12 mouse cellular contexts compared by ENCODE assay signal in the genomic region with DNA sequence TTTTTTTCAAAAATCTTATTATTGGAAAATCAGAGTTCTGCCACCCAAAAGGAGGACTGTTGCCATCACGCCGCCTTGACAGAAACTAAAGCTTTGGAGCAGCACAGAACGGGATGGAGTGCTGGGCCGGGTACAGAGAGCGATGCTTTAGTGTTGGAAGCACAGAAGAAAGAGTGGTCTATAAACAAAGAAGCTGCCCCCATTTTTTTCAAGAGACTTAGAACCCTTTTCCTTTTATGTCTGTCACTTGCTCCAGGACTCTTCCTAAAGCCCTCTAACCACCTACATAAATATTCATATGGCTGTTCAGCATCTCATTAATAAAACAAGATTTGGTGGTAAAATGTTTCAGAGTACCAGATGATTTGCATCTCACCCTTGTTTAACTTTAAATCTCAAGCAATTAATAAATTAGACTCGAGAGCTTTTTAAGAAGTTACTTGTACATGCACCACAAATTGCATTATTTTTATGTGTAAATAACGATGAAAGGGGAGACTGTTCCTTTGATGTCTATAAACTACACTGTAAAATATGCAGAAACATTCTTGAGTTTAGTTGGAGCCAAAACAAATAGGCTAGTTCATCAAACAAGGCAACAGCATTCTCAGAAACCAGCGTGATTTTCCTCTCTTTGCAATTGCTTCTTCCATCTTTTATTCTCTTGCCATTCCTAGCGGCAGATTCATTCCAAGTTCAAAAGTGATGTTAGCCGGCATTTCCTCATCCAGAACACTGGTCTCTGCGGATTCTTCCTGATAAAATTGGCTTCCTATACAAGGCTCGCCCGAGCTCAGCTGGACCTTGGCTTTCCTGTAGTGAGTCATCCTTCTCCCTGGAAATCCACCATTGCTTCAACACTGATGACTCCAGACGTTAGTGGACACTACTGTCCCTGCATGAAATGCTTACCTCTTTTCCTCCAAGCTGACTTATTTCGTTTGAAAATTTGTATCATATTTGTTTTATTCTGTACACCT.
A peak's percentile ranks its signal among the peaks of the same experiment; 100 is the strongest.
DNase-seq lines count a peak whose midpoint lies in the region; ATAC-seq and TF ChIP-seq lines count a peak whose summit lies in the region.
"Had no signal": no experiment of that assay in that cellular context is flagged by ENCODE, and none has a peak within 500 bp of the region (broad histone marks: within the 10 kb centered on the region; RNA-seq: fewer than 3 reads in every experiment).

No protein-coding gene starts in this region.

- no peak overlapping the region for H3K4me2 ChIP-seq in heart, embryonic 11.5 days
- H3K4me2 ChIP-seq: neural tube, embryonic 12.5 days; stomach, embryonic 15.5 days had no signal

- H3K4me3 ChIP-seq in heart, embryonic 11.5 days (ENCODE audit: low read depth, low read length): no peak overlapping the region
- no peak overlapping the region for H3K4me3 ChIP-seq in cortical plate, adult 2 months (ENCODE audit: insufficient read depth, low read length)
- H3K4me3 ChIP-seq: neural tube, embryonic 12.5 days; stomach, embryonic 15.5 days had no signal

- no peak overlapping the region for H3K9ac ChIP-seq in heart, embryonic 11.5 days (ENCODE audit: low read depth, low read length)
- H3K9ac ChIP-seq: neural tube, embryonic 12.5 days; stomach, embryonic 15.5 days had no signal

- H3K36me3 ChIP-seq in heart, embryonic 11.5 days (ENCODE audit: control insufficient read depth, insufficient read depth, low read length): no peaks in the 10 kb centered on the region
- H3K36me3 ChIP-seq: neural tube, embryonic 12.5 days; stomach, embryonic 15.5 days had no signal

- 73% methylated on average over 15 of the region's 15 CpGs for WGBS in heart, embryonic 11.5 days (ENCODE audit: insufficient replicate concordance)

- TF ChIP-seq CTCF in cortical plate, adult 2 months (IDR thresholded peaks at IDR 0.05; ENCODE audit: extremely low read depth, insufficient read depth, low read length): no peak

- peak; percentile 26 to 53 for DNase-seq in heart, adult 18-20 months
- peak; percentile 83 for DNase-seq in Muller cell, postnatal 12 days (ENCODE audit: inconsistent ontology term)
- DNase-seq in kidney, postnatal 14 days: peak; percentile 29
- DNase-seq in left cerebral cortex, postnatal 14 days (ENCODE audit: low spot score in 2 of 2): no peak
- DNase-seq: cerebellum, adult 11-12 months; layer of hippocampus, postnatal 36 days had no signal

- TF ChIP-seq POLR2A in cortical plate, adult 2 months (IDR thresholded peaks at IDR 0.05; ENCODE audit: extremely low read depth, insufficient read depth, low read length): no peak

- H3K4me1 ChIP-seq in heart, embryonic 11.5 days (ENCODE audit: control insufficient read depth, insufficient read depth, low read length): no peaks in the 10 kb centered on the region
- no peaks in the 10 kb centered on the region; the same call in 1 of the 2 replicates for H3K4me1 ChIP-seq in cortical plate, adult 2 months (ENCODE audit: control insufficient read depth, insufficient read depth, low read length)
- H3K4me1 ChIP-seq: neural tube, embryonic 12.5 days; stomach, embryonic 15.5 days had no signal

- H3K9me3 ChIP-seq in heart, embryonic 11.5 days (replicated peaks; ENCODE audit: control insufficient read depth, low read length): no peaks in the 10 kb centered on the region
- H3K9me3 ChIP-seq: neural tube, embryonic 12.5 days; stomach, embryonic 15.5 days had no signal

- H3K27me3 ChIP-seq in heart, embryonic 11.5 days (ENCODE audit: control insufficient read depth, insufficient read depth, low read length): no peaks in the 10 kb centered on the region
- H3K27me3 ChIP-seq: neural tube, embryonic 12.5 days; stomach, embryonic 15.5 days had no signal

- intact Hi-C loops in left cerebral cortex, postnatal 14 days (cut with DNase I): no loop called here

- ATAC-seq in heart, embryonic 11.5 days (replicated peaks; ENCODE audit: insufficient number of reproducible peaks, low FRiP score, low TSS enrichment): no peak
- no peak for ATAC-seq in inflammation-experienced regulatory T-cells, adult 6 months

- H3K27ac ChIP-seq in heart, embryonic 11.5 days (ENCODE audit: low read depth, low read length): no peak overlapping the region
- peak overlapping the region; percentile 29; the same call in 1 of the 2 replicates for H3K27ac ChIP-seq in cortical plate, adult 2 months (ENCODE audit: insufficient read depth, low read length)
- H3K27ac ChIP-seq: macrophage; neural tube, embryonic 12.5 days; stomach, embryonic 15.5 days had no signal

Comparison
In these comparisons a context has a peak if more than half of its experiments do, and no peak if none do; other contexts are left out.
1. DNase-seq: peak in heart, adult 18-20 months (2 of 2), Muller cell, postnatal 12 days (single experiment) and kidney, postnatal 14 days (single experiment); none in left cerebral cortex, postnatal 14 days (0 of 2).